Mouse (Mus musculus): ENCODE results near the gene Odf2.
A peak's percentile ranks its signal among the peaks of the same experiment; 100 is the strongest.
"Not testable (repeated sequence)": the region's sequence is repeated elsewhere in the genome, so short reads cannot be mapped to it uniquely, and the experiment has no call there.

Odf2 gene

GRCm38 (mm10) chr2:29869646-29870451 lies 19.2 kb upstream of the Odf2 start:
- DNase-seq (ENCODE audit: low spot score) = peak; percentile 60

- DNase-seq (ENCODE audit: low spot score) = no peak
Measured at GRCm38 (mm10) chr2:29872581-29873295, 16.3 kb upstream of the Odf2 start.

- DNase-seq (ENCODE audit: low spot score) = no peak
Measured at GRCm38 (mm10) chr2:29873801-29874200, 15.2 kb upstream of the Odf2 start.

GRCm38 (mm10) chr2:29878061-29878460 lies 11.0 kb upstream of the Odf2 start:
- no peak for DNase-seq (ENCODE audit: low spot score)

GRCm38 (mm10) chr2:29879191-29879590 lies 9.8 kb upstream of the Odf2 start:
- no peak for DNase-seq (ENCODE audit: low spot score)

GRCm38 (mm10) chr2:29879964-29880830 lies 8.8 kb upstream of the Odf2 start:
- no peak for DNase-seq (ENCODE audit: low spot score)

- DNase-seq (ENCODE audit: low spot score) = not testable (repeated sequence)
Measured at GRCm38 (mm10) chr2:29886659-29887292, 2.2 kb upstream of the Odf2 start.

GRCm38 (mm10) chr2:29889991-29890833 lies 1.2 kb downstream of the Odf2 start:
- DNase-seq (ENCODE audit: low spot score) = peak; percentile 92

GRCm38 (mm10) chr2:29891773-29892172 lies 2.8 kb downstream of the Odf2 start:
- no peak for DNase-seq (ENCODE audit: low spot score)

GRCm38 (mm10) chr2:29896071-29896470 lies 7.0 kb downstream of the Odf2 start:
- no peak for DNase-seq (ENCODE audit: low spot score)

GRCm38 (mm10) chr2:29897366-29897765 lies 8.3 kb downstream of the Odf2 start:
- no peak for DNase-seq (ENCODE audit: low spot score)

GRCm38 (mm10) chr2:29898081-29898480 lies 9.1 kb downstream of the Odf2 start:
- no peak for DNase-seq (ENCODE audit: low spot score)

GRCm38 (mm10) chr2:29902194-29902593 lies 13.2 kb downstream of the Odf2 start:
- no peak for DNase-seq (ENCODE audit: low spot score)

GRCm38 (mm10) chr2:29908171-29908570 lies 19.1 kb downstream of the Odf2 start:
- not testable (repeated sequence) for DNase-seq (ENCODE audit: low spot score)

- peak; percentile 60 for DNase-seq (ENCODE audit: low spot score)
Measured at GRCm38 (mm10) chr2:29910042-29910441, 21.0 kb downstream of the Odf2 start.

GRCm38 (mm10) chr2:29917621-29918020 lies 28.6 kb downstream of the Odf2 start:
- no peak for DNase-seq (ENCODE audit: low spot score)

- DNase-seq (ENCODE audit: low spot score) = no peak
Measured at GRCm38 (mm10) chr2:29922011-29922410, 33.0 kb downstream of the Odf2 start.

- DNase-seq (ENCODE audit: low spot score) = no peak
Measured at GRCm38 (mm10) chr2:29926542-29926941, 37.5 kb downstream of the Odf2 start.

- no peak for DNase-seq (ENCODE audit: low spot score)
Measured at GRCm38 (mm10) chr2:29930506-29930905, 41.5 kb downstream of the Odf2 start.

- no peak for DNase-seq (ENCODE audit: low spot score)
Measured at GRCm38 (mm10) chr2:29931194-29931593, 42.2 kb downstream of the Odf2 start.
